Mouse (Mus musculus): ENCODE measurements around the gene Stat6. TPM values are rescaled to one million over a fixed set of nuclear protein-coding genes. Genes with fewer than 3 reads are reported as not detected.

Stat6 gene
- polyA plus RNA-seq, 1 experiment, result 8.7 TPM

DNA sequence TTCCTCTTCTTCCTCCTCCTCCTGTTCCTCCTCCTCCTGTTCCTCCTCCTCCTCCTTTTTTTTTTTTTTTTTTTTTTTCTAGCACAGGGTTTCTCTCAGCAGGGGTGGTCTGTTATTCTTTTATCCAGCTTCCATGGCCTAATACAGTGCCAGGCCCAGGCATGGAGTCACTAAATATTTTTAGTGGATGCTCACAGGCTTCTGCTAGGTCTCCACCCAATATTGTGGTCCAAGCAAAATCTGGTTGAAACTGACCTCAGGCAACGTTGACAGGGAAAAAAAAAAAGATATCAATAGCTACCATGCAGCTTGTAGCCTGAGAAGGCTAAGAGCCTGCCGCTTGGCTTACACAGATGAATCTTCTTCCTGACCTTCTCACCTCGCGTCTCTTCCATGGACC lies 20.1 kb upstream of the Stat6 start:
- H3K4me3 ChIP-seq (replicated peaks; ENCODE audit: insufficient read depth, low read depth, low read length), result no peak overlapping the region
- WGBS, result 78% methylated on average over 4 of the region's 4 CpGs
- H3K27ac ChIP-seq (ENCODE audit: insufficient read depth, low read length), result peak overlapping the region; percentile 94; the same call in 1 of the 2 replicates
- no peaks in the 10 kb centered on the region for H3K27me3 ChIP-seq (ENCODE audit: control insufficient read depth, insufficient read depth, low read length)
- no peak for TF ChIP-seq CTCF (IDR thresholded peaks at IDR 0.05; ENCODE audit: borderline replicate concordance, insufficient read depth, low read depth, low read length)
- TF ChIP-seq POLR2A (IDR thresholded peaks at IDR 0.05; ENCODE audit: borderline replicate concordance, insufficient read depth, low read length), result no peak
- H3K4me1 ChIP-seq (ENCODE audit: control insufficient read depth, insufficient read depth, low read length), result peaks cover 1% of the 10 kb centered on the region; the same call in 1 of the 2 replicates
- DNase-seq, result no peak

DNA sequence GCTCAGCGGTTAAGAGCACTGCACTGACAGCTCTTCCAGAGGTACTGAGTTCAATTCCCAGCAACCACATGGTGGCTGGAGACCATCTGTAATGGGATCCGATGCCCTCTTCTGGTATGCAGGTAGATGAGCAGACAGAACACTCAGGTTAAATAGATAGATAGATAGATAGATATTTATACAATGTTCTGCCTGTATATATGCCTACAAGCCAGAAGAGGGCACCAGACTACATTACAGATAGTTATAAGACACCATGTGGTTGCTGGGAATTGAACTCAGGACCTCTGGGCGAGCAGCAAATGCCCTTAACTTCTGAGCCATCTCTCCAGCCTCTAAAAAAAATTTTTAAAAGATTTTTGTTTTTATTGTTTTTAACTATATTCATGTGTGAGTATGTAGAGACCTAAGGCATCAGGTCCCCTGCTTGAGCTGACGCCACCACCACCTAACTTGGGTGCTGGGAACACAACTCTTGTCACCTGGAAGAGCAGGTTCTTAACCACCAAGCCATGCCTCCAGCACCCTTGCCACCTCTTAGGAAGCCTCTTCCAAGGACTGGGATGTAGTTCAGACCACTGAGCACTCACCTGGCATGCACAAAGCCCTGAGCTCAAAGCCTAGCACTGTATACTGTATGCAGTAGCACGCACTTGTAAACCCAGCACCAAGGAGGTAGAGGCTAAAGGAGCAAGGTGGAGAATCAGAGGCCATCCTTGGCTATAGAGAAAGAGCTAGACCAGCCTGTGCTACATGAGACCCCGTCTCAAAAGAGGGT lies 19.2 kb upstream of the Stat6 start:
- Histone ChIP-seq H3K4me1 (ENCODE audit: control insufficient read depth, insufficient read depth, low read length) (no peaks in the 10 kb centered on the region), H3K4me3 (replicated peaks; ENCODE audit: insufficient read depth, low read depth, low read length) (no peak overlapping the region), H3K27me3 (ENCODE audit: control insufficient read depth, insufficient read depth, low read length) (no peaks in the 10 kb centered on the region), H3K27ac (ENCODE audit: insufficient read depth, low read length) (no peak overlapping the region)
- TF ChIP-seq POLR2A (IDR thresholded peaks at IDR 0.05; ENCODE audit: borderline replicate concordance, insufficient read depth, low read length) (no peak), CTCF (IDR thresholded peaks at IDR 0.05; ENCODE audit: borderline replicate concordance, insufficient read depth, low read depth, low read length) (0 out of 2 replicates have a peak, but pooled peaks have one; percentile 0)
- no peak for DNase-seq
- 96% methylated on average over 6 of the region's 6 CpGs for WGBS

DNA sequence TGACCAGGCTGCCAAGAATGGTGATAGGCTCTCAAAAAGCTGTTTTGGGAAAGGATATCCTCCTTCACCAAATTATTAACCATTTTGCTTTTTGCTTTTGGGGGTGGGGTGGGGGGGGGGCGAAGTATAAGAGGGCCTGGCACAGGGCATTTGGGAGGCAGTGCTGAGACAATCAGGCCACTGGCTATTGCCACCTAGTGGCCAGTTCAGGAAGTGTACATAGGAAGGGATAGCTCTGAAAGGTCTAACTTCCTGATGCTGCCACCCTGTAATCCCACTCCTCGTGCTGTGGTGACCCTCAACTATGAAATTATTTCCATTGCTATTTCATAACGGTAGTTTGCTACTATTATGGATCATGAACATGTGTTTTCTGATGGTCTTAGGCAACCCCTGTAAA lies 16.4 kb upstream of the Stat6 start:
- H3K27ac ChIP-seq (ENCODE audit: insufficient read depth, low read length), result no peak overlapping the region
- no peak for TF ChIP-seq POLR2A (IDR thresholded peaks at IDR 0.05; ENCODE audit: borderline replicate concordance, insufficient read depth, low read length)
- peak; percentile 74 for TF ChIP-seq CTCF (IDR thresholded peaks at IDR 0.05; ENCODE audit: borderline replicate concordance, insufficient read depth, low read depth, low read length)
- DNase-seq, result peak; percentile 59 to 65
- H3K27me3 ChIP-seq (ENCODE audit: control insufficient read depth, insufficient read depth, low read length), result no peaks in the 10 kb centered on the region
- no peak overlapping the region for H3K4me3 ChIP-seq (replicated peaks; ENCODE audit: insufficient read depth, low read depth, low read length)
- H3K4me1 ChIP-seq (ENCODE audit: control insufficient read depth, insufficient read depth, low read length), result no peaks in the 10 kb centered on the region
- WGBS, result 88% methylated on average over 3 of the region's 3 CpGs

DNA sequence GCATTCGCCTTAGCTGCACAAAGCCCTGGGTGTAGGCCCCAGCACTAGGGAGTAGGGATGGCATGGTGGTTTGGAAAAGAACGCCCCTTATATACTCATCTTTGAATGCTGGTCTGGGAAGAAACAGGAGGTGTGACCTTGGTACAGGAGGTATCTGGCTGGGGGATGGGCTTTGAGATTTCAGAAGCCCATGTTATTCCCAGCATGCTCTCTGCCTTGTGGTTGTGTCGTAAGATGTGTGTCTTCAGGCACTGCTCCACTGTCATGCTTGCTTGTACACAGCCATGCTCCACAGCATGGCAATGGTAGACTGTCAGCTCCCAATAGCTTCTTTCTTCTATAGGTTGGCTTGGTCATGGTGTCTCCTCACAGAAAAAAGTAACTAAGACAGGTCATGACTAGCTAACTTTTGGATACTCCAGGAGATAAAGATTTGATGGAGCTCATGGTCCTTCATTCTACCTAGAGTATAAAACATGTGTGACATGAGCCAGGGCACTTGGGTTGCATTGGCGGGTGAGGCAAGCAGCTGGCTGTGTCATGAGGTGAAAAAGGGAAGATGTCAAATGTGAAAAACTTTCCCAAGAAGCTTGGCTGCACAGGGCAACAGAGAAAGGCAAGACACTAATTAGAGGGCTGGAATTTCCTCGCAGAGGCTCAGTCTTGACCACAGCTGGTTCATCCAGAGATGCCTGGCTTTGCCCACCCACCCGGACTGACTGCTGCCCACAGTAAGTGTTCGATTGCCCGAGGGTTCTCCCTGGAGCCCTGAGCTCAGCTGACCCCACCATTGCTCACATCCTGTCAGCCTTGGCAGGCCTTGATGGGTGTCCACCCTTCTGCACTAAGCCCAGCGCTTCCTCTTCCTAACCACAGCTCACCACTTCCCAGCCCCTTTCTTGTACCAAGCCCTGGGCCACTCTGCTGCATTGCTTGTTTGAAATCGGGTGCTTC lies 11.2 kb upstream of the Stat6 start:
- Histone ChIP-seq H3K27me3 (ENCODE audit: control insufficient read depth, insufficient read depth, low read length) (no peaks in the 10 kb centered on the region), H3K4me3 (replicated peaks; ENCODE audit: insufficient read depth, low read depth, low read length) (no peak overlapping the region), H3K4me1 (ENCODE audit: control insufficient read depth, insufficient read depth, low read length) (no peaks in the 10 kb centered on the region), H3K27ac (ENCODE audit: insufficient read depth, low read length) (no peak overlapping the region)
- WGBS, result 85% methylated on average over 10 of the region's 10 CpGs
- TF ChIP-seq CTCF (IDR thresholded peaks at IDR 0.05; ENCODE audit: borderline replicate concordance, insufficient read depth, low read depth, low read length), result no peak
- no peak for TF ChIP-seq POLR2A (IDR thresholded peaks at IDR 0.05; ENCODE audit: borderline replicate concordance, insufficient read depth, low read length)
- DNase-seq, result no peak

DNA sequence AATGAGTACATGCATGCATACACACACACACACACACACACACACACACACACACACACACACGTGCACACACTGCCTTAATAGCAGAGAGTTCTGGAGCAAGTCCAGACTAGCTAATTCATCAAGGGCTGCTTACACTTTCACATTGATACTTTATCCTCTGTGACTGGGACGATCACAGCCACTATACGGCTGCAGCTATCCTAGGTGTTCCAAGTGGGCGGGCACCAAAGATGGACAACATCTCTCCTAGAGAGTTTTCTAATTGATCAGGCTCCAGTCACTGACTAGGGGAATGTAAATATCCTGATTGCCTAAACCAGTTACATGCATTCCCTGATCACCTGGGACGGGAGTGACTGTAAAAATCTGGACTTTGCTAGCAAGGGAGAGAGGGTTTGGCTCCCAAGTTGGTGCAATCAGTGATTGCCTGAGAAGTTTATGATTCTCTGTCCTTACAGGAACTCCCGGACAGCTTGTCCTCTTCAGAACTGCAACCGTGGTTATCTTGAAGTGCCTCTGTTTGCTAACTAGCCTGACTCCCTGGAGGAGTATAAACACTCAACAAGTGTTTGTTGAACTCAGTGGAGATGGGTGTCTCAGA lies 10.0 kb upstream of the Stat6 start:
- TF ChIP-seq CTCF (IDR thresholded peaks at IDR 0.05; ENCODE audit: borderline replicate concordance, insufficient read depth, low read depth, low read length) (no peak), POLR2A (IDR thresholded peaks at IDR 0.05; ENCODE audit: borderline replicate concordance, insufficient read depth, low read length) (no peak)
- no peak overlapping the region for H3K27ac ChIP-seq (ENCODE audit: insufficient read depth, low read length)
- no peak for DNase-seq
- 75% methylated on average over 7 of the region's 7 CpGs for WGBS
- no peaks in the 10 kb centered on the region for H3K27me3 ChIP-seq (ENCODE audit: control insufficient read depth, insufficient read depth, low read length)
- no peaks in the 10 kb centered on the region for H3K4me1 ChIP-seq (ENCODE audit: control insufficient read depth, insufficient read depth, low read length)
- no peak overlapping the region for H3K4me3 ChIP-seq (replicated peaks; ENCODE audit: insufficient read depth, low read depth, low read length)

DNA sequence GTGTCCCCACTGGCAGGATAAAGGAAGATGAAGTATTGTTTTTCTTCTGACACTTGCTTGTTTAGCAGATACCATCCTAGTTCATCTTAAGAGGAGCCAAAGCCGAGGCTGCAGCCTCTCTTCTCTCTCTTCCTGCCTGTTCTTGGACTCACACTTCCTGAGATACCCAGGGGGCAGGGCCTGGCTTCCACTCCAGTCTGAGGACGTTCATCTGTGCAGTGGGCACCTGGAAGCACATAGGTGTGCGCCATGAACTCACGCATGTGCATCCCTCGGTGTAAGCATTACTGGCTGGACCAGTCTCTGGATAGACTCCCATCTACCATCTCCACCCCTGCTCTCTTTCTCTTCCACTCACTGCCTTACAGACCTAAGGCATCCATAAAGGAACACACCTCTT lies 2.4 kb upstream of the Stat6 start:
- Histone ChIP-seq H3K27ac (ENCODE audit: insufficient read depth, low read length) (no peak overlapping the region), H3K27me3 (ENCODE audit: control insufficient read depth, insufficient read depth, low read length) (no peaks in the 10 kb centered on the region), H3K4me1 (ENCODE audit: control insufficient read depth, insufficient read depth, low read length) (peaks cover 3% of the 10 kb centered on the region; the same call in 1 of the 2 replicates), H3K4me3 (replicated peaks; ENCODE audit: insufficient read depth, low read depth, low read length) (no peak overlapping the region)
- no peak for DNase-seq
- WGBS, result 72% methylated on average over 5 of the region's 5 CpGs
- TF ChIP-seq POLR2A (IDR thresholded peaks at IDR 0.05; ENCODE audit: borderline replicate concordance, insufficient read depth, low read length), result no peak
- no peak for TF ChIP-seq CTCF (IDR thresholded peaks at IDR 0.05; ENCODE audit: borderline replicate concordance, insufficient read depth, low read depth, low read length)
